Mouse (Mus musculus): ENCODE data around the gene Pgap1. TPM values are rescaled to one million over a fixed set of nuclear protein-coding genes. Genes with fewer than 3 reads are reported as not detected.

Gene Pgap1
- polyA plus RNA-seq, 1 experiment = not detected

DNA sequence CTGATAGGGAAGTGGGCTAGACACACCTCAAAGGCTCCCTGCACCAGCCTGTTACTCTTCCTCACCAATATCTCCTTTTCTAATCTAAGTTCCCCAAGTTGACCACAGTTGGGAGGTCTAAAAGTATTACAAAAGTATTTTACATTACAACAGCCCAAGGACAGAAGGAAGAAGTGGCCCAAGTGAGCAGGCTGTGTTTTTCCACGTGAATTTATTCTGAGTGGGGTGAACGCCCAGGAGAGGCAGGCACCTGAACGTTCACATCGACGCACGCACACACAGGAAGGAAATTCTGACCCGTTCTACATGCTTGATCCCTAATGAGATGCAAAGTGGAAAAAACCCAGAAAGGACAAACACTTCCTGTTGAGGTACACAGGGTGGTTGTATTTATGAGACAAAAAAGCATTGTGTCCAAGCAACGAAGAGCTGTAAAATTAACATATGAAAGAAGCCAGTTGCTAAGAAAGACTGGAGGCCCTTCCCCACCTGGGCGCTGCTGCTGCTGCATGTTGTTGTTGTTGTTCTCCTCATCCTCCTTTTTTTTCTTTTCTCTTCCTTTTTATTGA is 27.9 kb upstream of the Pgap1 start:
- Histone ChIP-seq H3K4me1 (ENCODE audit: control insufficient read depth) (no peaks in the 10 kb centered on the region), H3K36me3 (ENCODE audit: control insufficient read depth) (no peaks in the 10 kb centered on the region), H3K27me3 (ENCODE audit: control insufficient read depth) (no peaks in the 10 kb centered on the region), H3K9me3 (ENCODE audit: control insufficient read depth, low read length) (no peaks in the 10 kb centered on the region), H3K4me3 (replicated peaks) (no peak overlapping the region)
- TF ChIP-seq GATA1 (IDR thresholded peaks at IDR 0.05; ENCODE audit: low read length) (no peak), TAL1 (IDR thresholded peaks at IDR 0.05; ENCODE audit: low read length) (no peak)

DNA sequence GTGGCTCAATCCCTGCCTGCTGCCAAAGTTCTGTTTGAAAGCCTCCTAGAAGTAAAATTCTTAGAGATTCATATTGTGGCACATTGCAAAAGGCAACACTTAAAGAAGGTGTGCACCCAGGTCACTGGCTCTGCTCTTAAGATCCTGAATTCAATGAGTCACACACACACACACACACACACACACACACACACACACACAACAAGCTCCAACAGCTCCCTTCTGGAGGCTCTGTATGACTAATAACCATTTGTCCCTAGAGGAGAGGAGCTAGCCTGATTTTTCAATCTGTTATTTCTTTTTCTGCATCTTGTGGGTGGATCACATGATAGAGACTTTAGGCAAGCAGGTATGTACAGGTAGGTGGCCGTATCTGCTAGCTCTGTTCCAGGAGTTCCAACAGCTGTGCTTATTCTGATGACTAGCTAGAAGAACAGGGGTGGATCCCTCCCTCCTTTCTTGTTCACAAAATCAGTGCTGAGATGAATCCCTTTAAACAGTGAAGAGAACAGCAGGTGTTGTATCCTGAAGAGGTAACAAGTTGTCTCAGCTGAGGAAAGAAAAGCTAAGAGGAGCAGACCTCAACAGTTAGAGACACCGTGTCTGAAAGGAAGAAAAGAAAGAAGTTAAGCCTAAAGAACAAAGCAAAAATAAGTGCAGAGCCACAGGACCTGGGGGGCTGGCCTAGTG is 27.2 kb upstream of the Pgap1 start:
- H3K27me3 ChIP-seq (ENCODE audit: control insufficient read depth) = no peaks in the 10 kb centered on the region
- H3K9me3 ChIP-seq (ENCODE audit: control insufficient read depth, low read length) = no peaks in the 10 kb centered on the region
- H3K4me1 ChIP-seq (ENCODE audit: control insufficient read depth) = no peaks in the 10 kb centered on the region
- TF ChIP-seq TAL1 (IDR thresholded peaks at IDR 0.05; ENCODE audit: low read length) = no peak
- TF ChIP-seq GATA1 (IDR thresholded peaks at IDR 0.05; ENCODE audit: low read length) = no peak
- no peak overlapping the region for H3K4me3 ChIP-seq (replicated peaks)
- H3K36me3 ChIP-seq (ENCODE audit: control insufficient read depth) = no peaks in the 10 kb centered on the region

DNA sequence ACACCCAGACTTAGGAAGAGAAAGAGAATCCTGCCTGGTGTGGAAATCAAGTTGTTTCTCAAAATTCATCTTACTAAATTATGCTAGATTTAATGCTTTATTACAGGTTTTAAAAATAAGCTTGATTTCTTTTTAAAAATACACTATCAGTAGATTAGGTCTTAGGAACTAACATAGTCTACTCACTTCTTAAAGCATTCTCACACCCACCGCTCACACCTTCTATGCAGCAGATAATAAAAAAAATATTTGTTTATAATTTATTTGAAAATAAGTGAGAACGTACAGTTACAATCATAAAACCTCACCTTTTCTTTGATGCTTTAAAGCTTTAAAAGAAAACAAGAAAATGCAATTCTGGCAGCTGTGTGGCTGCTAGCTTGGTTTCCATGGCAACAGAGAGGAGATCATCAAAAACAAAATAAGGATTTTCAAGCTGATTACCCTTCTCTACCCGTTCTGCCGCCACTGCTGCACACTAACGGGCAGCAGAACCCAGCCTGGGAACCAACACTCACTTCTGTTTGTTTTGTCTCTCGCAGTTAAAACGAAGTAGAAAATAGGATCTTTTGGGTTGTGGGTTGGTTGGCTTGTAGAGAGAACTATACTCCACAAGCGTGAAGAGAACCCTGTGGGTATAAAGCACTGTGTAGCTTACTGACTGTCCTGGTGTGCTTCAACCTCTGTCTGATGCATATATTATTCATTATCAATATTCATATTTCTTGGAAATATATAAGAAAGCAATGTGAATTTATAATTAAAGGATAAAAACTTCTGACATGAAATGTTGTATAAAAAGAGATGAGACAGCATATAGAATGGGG is 21.1 kb upstream of the Pgap1 start:
- no peaks in the 10 kb centered on the region for H3K27me3 ChIP-seq (ENCODE audit: control insufficient read depth)
- no peaks in the 10 kb centered on the region for H3K9me3 ChIP-seq (ENCODE audit: control insufficient read depth, low read length)
- H3K4me1 ChIP-seq (ENCODE audit: control insufficient read depth) = no peaks in the 10 kb centered on the region
- no peaks in the 10 kb centered on the region for H3K36me3 ChIP-seq (ENCODE audit: control insufficient read depth)
- H3K4me3 ChIP-seq (replicated peaks) = no peak overlapping the region
- TF ChIP-seq TAL1 (IDR thresholded peaks at IDR 0.05; ENCODE audit: low read length) = no peak
- no peak for TF ChIP-seq GATA1 (IDR thresholded peaks at IDR 0.05; ENCODE audit: low read length)

DNA sequence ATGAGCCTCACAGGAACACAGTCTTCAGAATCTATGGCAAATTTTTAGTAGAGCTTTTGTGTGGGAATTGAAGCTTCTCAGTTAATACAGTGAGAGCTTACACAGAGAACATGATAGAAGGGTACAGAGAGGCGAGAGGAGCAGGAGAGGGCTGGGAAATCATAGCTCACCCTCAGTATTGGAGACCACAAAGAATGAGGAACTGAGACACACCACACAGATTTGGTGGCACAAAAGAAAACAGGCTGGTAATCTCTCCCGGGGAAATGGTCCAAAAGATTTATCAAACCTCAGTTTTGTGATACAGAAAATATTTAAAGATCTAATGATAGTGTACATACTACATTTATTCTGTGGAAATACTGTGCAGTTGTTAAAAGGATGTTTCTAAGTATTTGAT is 11.6 kb upstream of the Pgap1 start:
- Histone ChIP-seq H3K4me1 (ENCODE audit: control insufficient read depth) (no peaks in the 10 kb centered on the region), H3K27me3 (ENCODE audit: control insufficient read depth) (no peaks in the 10 kb centered on the region), H3K36me3 (ENCODE audit: control insufficient read depth) (no peaks in the 10 kb centered on the region), H3K4me3 (replicated peaks) (no peak overlapping the region), H3K9me3 (ENCODE audit: control insufficient read depth, low read length) (no peaks in the 10 kb centered on the region)
- no peak for TF ChIP-seq TAL1 (IDR thresholded peaks at IDR 0.05; ENCODE audit: low read length)
- TF ChIP-seq GATA1 (IDR thresholded peaks at IDR 0.05; ENCODE audit: low read length) = no peak

DNA sequence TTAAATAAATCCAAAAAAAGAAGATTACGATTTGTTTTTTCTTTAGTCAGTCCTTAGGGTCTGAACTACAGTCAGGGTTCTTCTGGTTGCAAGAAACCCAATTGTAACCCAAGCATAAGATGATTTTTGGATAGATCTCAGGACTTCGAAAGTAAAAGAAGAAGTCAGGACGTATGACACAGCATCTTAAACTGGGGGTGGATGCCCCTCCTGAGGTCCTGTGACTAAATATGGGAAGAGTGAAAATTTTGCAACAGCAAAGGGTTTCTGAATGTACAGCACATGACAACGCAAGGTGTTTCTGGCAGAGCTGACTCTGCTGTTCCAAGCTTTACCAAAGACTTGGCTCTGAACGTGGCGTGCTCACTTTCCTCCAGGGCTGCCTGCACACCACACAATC is 6.4 kb upstream of the Pgap1 start:
- Histone ChIP-seq H3K4me3 (replicated peaks) (no peak overlapping the region), H3K4me1 (ENCODE audit: control insufficient read depth) (no peaks in the 10 kb centered on the region), H3K9me3 (ENCODE audit: control insufficient read depth, low read length) (no peaks in the 10 kb centered on the region), H3K36me3 (ENCODE audit: control insufficient read depth) (no peaks in the 10 kb centered on the region), H3K27me3 (ENCODE audit: control insufficient read depth) (no peaks in the 10 kb centered on the region)
- TF ChIP-seq GATA1 (IDR thresholded peaks at IDR 0.05; ENCODE audit: low read length) = no peak

DNA sequence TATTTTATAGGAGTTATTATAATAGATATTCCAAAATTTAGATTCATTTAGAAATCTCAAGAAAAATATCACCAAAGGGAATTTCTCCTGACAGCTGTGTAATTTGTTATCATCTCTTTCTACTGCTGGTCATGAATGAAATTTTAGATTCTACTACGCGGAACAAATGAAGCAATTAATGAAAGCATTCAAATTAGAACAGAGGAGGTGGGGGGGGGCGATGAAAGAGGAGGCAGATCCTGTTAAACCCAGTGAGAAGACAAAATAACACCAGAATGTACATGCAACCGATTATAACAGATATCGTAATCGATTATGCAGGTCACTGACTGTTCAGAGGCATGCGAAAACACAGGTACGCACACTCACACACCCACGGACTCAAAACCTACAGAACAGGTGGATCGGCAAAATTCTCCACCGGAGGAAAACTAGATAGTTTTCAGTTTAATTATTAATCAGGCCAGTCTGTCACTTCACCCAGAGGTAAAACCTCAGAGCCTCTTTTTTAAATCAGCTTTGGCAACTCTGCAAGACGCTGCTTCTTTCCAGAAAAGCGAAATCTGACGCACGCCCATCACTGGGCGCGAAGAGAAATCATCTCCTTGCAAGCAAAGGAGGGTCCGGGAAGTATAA is 780 bp downstream of the Pgap1 start:
- H3K9me3 ChIP-seq (ENCODE audit: control insufficient read depth, low read length) = no peaks in the 10 kb centered on the region
- no peak for TF ChIP-seq TAL1 (IDR thresholded peaks at IDR 0.05; ENCODE audit: low read length)
- no peak for TF ChIP-seq GATA1 (IDR thresholded peaks at IDR 0.05; ENCODE audit: low read length)
- H3K4me3 ChIP-seq (replicated peaks) = peak overlapping the region; percentile 51
- peaks cover 14% of the 10 kb centered on the region for H3K27me3 ChIP-seq (ENCODE audit: control insufficient read depth)
- no peaks in the 10 kb centered on the region for H3K36me3 ChIP-seq (ENCODE audit: control insufficient read depth)
- peaks cover 2% of the 10 kb centered on the region; the same call in 1 of the 2 replicates for H3K4me1 ChIP-seq (ENCODE audit: control insufficient read depth)

DNA sequence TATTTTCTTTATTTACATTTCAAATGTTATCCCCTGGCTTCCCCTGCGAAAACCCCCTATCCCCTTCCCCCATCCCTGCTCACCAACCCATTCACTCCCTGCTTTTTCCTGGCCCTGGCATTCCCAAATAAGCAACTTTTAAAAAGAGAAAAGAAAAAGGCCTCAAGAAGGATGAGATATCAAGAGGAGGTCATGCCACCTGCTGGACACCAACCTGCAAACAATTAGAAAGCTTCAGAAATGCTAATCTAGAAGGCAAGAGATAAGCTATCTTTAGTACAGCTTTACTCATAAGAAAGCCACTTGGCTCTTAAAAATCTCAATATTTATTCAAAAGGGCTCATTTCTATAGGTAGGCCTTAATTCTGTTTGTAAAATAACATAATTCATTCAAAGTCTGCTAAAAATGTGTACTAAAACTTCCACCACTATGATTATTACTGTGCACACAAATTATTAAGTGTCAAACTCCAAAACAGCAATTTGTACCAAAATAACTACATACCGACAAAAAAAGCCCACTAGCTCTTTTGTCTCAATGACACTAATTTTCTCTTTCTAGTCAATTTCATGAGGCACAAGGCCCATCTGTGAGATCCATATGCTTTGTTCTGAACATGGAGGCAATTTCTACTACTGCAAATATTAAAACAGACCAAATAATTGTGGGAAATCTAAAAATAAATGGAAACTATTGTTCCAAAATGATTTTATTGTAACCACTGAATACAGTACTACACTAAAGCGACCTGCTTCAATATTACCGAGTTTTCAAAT is 1.9 kb downstream of the Pgap1 start:
- H3K4me3 ChIP-seq (replicated peaks) = no peak overlapping the region
- peaks cover 2% of the 10 kb centered on the region; the same call in 1 of the 2 replicates for H3K4me1 ChIP-seq (ENCODE audit: control insufficient read depth)
- peaks cover 14% of the 10 kb centered on the region for H3K27me3 ChIP-seq (ENCODE audit: control insufficient read depth)
- no peaks in the 10 kb centered on the region for H3K36me3 ChIP-seq (ENCODE audit: control insufficient read depth)
- no peak for TF ChIP-seq GATA1 (IDR thresholded peaks at IDR 0.05; ENCODE audit: low read length)
- TF ChIP-seq TAL1 (IDR thresholded peaks at IDR 0.05; ENCODE audit: low read length) = no peak
- H3K9me3 ChIP-seq (ENCODE audit: control insufficient read depth, low read length) = no peaks in the 10 kb centered on the region

DNA sequence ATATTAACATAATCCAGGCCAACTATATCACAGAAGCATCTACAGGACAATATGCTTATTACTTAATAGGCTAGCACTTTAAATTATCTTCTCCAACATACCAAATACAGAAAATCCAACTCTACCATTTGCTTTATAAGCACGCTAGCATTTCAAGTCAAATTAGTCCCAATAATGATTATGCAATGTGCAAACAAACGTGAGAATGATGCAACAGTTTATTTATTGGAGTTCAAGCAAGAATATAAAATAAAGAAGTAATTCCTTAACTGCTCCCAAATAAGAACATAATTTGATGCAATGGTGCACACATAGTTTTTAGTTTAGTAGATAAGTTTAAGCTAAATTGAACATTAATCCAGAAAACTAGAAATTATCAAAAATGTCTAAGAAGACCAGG is 4.9 kb downstream of the Pgap1 start:
- no peaks in the 10 kb centered on the region for H3K36me3 ChIP-seq (ENCODE audit: control insufficient read depth)
- no peaks in the 10 kb centered on the region for H3K9me3 ChIP-seq (ENCODE audit: control insufficient read depth, low read length)
- H3K4me1 ChIP-seq (ENCODE audit: control insufficient read depth) = peaks cover 2% of the 10 kb centered on the region; the same call in 1 of the 2 replicates
- no peak for TF ChIP-seq GATA1 (IDR thresholded peaks at IDR 0.05; ENCODE audit: low read length)
- no peak for TF ChIP-seq TAL1 (IDR thresholded peaks at IDR 0.05; ENCODE audit: low read length)
- no peak overlapping the region for H3K4me3 ChIP-seq (replicated peaks)
- peaks cover 11% of the 10 kb centered on the region for H3K27me3 ChIP-seq (ENCODE audit: control insufficient read depth)
